Mouse (Mus musculus) kidney, embryonic 14.5 days (tissue): ENCODE measurements around the gene Capns2. TPM values are rescaled to one million over a fixed set of nuclear protein-coding genes. Genes with fewer than 3 reads are reported as not detected.

Source experiments
- ATAC-seq: fragments of 200-750 bp; cut with Nextera tagmentation; 2 replicates; pipeline ENCODE4 v1.8.0; 2017; ENCODE audit warnings: moderate number of reproducible peaks, mild to moderate bottlenecking, moderate TSS enrichment, moderate library complexity; ENCODE audit not compliant: low FRiP score, low TSS enrichment
- H3K27ac ChIP-seq: fragments of 300-500 bp; sonication (generic); 2 replicates; pipeline ENCODE4 v1.5.1; 2014; ENCODE audit warnings: low read depth, mild to moderate bottlenecking, low read length, moderate library complexity, mixed read lengths
- H3K27me3 ChIP-seq: fragments of 300-500 bp; sonication (generic); 2 replicates; pipeline ENCODE4 v1.6.1; 2014; ENCODE audit warnings: mild to moderate bottlenecking, low read length; ENCODE audit not compliant: control insufficient read depth, insufficient read depth
- H3K36me3 ChIP-seq: fragments of 300-500 bp; sonication (generic); 2 replicates; pipeline ENCODE4 v1.6.1; 2014; ENCODE audit warnings: low read length, mixed read lengths; ENCODE audit not compliant: control insufficient read depth, insufficient read depth
- H3K4me1 ChIP-seq: fragments of 300-500 bp; sonication (generic); 2 replicates; pipeline ENCODE4 v1.6.1; 2014; ENCODE audit warnings: low read length, mixed read lengths; ENCODE audit not compliant: control insufficient read depth, insufficient read depth
- H3K4me2 ChIP-seq: fragments of 300-500 bp; sonication (generic); replicated peaks from 2 replicates; pipeline ENCODE4 v1.6.1; 2014; ENCODE audit warnings: low read depth, mild to moderate bottlenecking, low read length
- H3K4me3 ChIP-seq: fragments of 300-500 bp; sonication (generic); 2 replicates; pipeline ENCODE4 v1.5.1; 2014; ENCODE audit warnings: mild to moderate bottlenecking, low read length
- H3K9ac ChIP-seq: fragments of 300-500 bp; sonication (generic); 2 replicates; pipeline ENCODE4 v1.6.1; 2014; ENCODE audit warnings: low read depth, mild to moderate bottlenecking, low read length, moderate library complexity
- H3K9me3 ChIP-seq: fragments of 300-500 bp; sonication (generic); 2 replicates; pipeline ENCODE4 v1.6.1; 2016; ENCODE audit warnings: low read length; ENCODE audit not compliant: control insufficient read depth
- WGBS: fragments of 180-500 bp; shearing (Covaris S2); extraction: QIAGEN DNeasy Blood & Tissue Kit; methylation state at CpG from one replicate; pipeline ENCODE4 v1.1.7; 2014; 5-methylcytosine and 5-hydroxymethylcytosine counted together
- polyA plus RNA-seq: library from polyadenylated mRNA; unstranded; fragments of >200 nt; fragmentation: Nextera tagmentation; extraction: Ambion mirVana; gene quantifications from 2 replicates; pipeline ENCODE4 v1.2.1, GENCODE M21; 2014

Gene Capns2
- polyA plus RNA-seq, 1 experiment from 2014 or later = 0.72 TPM

DNA sequence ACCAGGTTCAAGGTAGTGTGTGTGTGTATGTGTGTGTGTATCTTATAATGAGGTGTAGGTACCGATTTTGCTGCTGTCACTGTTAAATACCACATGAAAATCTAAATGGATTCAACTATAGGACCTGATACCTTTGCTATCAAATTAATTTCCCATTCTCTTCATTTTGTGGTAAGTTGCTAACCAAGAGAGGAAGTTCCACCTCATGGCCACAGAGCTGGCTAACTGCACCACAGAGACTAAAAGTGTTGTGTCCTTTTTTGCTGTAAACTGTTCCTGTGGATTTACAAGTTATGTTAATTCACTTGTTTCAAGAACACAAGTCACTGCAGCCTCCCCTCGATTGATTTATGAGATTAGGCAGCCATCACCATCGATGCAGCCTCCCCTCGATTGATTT is 3.4 kb upstream of the Capns2 start:
- Histone ChIP-seq H3K27me3 (no peaks in the 10 kb centered on the region), H3K9me3 (no peaks in the 10 kb centered on the region), H3K36me3 (no peaks in the 10 kb centered on the region), H3K4me2 (no peak overlapping the region), H3K9ac (no peak overlapping the region), H3K27ac (no peak overlapping the region), H3K4me3 (no peak overlapping the region), H3K4me1 (no peaks in the 10 kb centered on the region)
- WGBS = 65% methylated on average over 4 of the region's 4 CpGs
- no peak for ATAC-seq

DNA sequence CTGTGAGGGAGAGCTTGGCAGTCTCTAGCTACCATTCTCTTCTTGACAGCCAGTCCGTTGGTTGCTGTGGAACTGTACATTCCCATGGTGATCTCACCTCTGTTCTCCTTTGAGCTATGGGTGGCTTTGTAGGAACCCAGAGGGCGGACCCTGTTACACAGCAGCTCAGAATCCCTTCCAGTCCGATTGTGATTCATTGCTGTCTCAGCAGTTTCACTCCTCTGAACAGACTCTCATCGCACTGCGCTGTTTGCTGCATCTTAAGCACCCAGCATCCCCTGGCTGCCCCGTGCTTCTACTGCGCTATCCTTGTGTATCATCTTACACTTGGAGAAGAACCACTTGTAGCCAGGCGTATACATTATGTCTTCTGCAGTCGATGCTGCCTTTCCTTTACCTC is 1.6 kb upstream of the Capns2 start:
- Histone ChIP-seq H3K27ac (no peak overlapping the region), H3K9me3 (no peaks in the 10 kb centered on the region), H3K4me1 (no peaks in the 10 kb centered on the region), H3K27me3 (no peaks in the 10 kb centered on the region), H3K36me3 (no peaks in the 10 kb centered on the region), H3K4me3 (no peak overlapping the region), H3K4me2 (no peak overlapping the region), H3K9ac (no peak overlapping the region)
- no peak for ATAC-seq
- WGBS = 67% methylated on average over 9 of the region's 9 CpGs

DNA sequence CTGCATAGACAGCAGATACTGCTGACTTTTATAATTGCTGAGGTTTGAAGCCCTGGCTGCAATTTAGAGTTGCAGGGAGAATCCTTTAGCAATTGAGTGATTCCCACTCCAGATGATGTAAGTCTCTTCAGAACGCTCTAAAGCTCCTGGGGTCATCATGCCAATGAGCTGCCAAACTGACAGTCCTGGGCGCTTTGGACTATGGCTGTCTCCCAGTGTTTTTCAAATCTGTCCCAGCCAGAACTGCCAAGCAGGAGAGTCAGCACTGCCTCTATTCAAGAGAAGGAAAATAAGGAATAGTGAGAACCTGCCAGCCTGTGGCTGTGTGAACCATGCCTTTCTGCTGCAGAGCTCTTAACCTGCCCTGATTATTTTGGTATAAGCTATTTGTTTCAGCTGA is 1.8 kb downstream of the Capns2 start:
- Histone ChIP-seq H3K9ac (no peak overlapping the region), H3K27me3 (no peaks in the 10 kb centered on the region), H3K4me1 (no peaks in the 10 kb centered on the region), H3K4me3 (no peak overlapping the region), H3K36me3 (no peaks in the 10 kb centered on the region), H3K9me3 (no peaks in the 10 kb centered on the region), H3K27ac (no peak overlapping the region), H3K4me2 (no peak overlapping the region)
- ATAC-seq = no peak
- 86% methylated on average over 2 of the region's 2 CpGs for WGBS

DNA sequence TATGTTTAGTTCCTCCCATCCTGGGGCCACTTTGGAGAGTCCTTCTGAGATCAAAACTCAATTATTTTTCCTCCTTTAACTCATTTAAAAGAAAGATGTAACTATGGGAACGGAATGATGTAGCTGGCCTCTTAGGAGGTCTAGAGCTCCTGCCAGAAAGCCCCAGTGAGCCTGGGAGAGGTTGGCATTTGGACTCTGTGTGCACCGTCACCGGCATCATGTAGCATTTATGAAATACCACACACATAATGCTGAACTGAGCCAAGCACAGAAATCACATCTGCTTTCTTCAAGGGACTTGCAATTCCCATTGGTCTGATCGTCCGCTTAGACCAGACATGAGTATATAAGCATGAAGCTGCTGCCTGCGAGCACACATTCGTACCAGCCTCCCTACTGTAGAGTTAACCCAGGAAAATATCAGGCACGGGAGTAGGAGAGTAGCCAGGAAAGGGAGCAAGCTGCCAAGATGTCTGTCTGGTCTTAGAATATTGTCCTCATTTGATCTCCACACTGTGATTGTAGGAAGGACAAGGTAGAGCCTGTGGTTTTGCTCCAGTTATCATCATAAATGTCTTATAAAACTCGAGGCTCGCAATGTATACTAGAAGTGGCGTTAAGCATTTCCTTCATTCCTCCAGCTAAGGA is 2.4 kb downstream of the Capns2 start:
- no peak overlapping the region for H3K4me2 ChIP-seq
- ATAC-seq = no peak
- H3K9me3 ChIP-seq = no peaks in the 10 kb centered on the region
- H3K27me3 ChIP-seq = no peaks in the 10 kb centered on the region
- no peaks in the 10 kb centered on the region for H3K36me3 ChIP-seq
- H3K4me3 ChIP-seq = no peak overlapping the region
- H3K4me1 ChIP-seq = no peaks in the 10 kb centered on the region
- 93% methylated on average over 11 of the region's 11 CpGs for WGBS
- H3K9ac ChIP-seq = no peak overlapping the region
- H3K27ac ChIP-seq = no peak overlapping the region

DNA sequence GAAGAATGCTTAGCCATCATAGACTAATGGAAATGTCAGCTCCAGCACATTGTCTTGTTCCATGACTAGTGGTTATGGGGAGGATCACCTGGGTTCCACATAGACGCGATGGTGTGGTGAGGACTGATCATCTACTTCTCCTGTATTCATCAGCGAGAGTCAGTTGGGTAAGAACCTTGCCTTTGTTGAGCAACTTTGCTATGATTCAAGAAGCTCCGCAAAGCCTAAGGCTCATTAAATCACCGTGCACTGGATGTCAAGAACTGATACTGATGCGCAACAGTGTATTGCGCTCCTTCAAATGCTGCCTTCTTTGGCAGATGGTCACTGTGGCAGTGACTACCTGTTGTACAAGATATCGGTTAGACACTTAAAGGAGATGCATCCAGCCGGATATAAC is 5.3 kb downstream of the Capns2 start:
- no peaks in the 10 kb centered on the region for H3K9me3 ChIP-seq
- H3K9ac ChIP-seq = no peak overlapping the region
- H3K27me3 ChIP-seq = no peaks in the 10 kb centered on the region
- no peak for ATAC-seq
- H3K27ac ChIP-seq = no peak overlapping the region
- H3K4me1 ChIP-seq = no peaks in the 10 kb centered on the region
- H3K4me2 ChIP-seq = no peak overlapping the region
- H3K4me3 ChIP-seq = no peak overlapping the region
- H3K36me3 ChIP-seq = no peaks in the 10 kb centered on the region
- 94% methylated on average over 9 of the region's 9 CpGs for WGBS

DNA sequence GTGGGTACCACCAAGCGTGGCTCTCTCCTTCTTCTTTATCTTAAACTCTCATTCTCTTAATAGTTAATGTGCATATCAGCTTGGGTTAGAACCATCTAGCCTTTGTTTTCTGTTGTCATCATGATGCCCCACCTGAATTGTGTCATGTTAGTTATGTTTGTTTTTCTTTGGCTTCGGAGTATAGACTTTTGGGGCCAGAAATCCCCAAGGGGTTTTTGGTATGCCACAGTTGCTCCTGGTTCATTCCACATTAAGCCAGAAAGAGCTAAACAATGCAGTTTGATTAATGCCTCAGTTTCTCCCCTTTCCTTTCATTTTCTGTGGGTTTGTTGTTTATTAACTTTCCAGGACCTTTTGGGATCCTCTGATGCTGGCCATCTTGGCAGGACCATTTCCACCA is 7.2 kb downstream of the Capns2 start:
- no peak overlapping the region for H3K4me3 ChIP-seq
- no peaks in the 10 kb centered on the region for H3K4me1 ChIP-seq
- no peaks in the 10 kb centered on the region for H3K36me3 ChIP-seq
- no peak for ATAC-seq
- H3K27ac ChIP-seq = no peak overlapping the region
- no peak overlapping the region for H3K9ac ChIP-seq
- H3K4me2 ChIP-seq = no peak overlapping the region
- WGBS = 73% methylated on average over 2 of the region's 2 CpGs
- no peaks in the 10 kb centered on the region for H3K9me3 ChIP-seq
- no peaks in the 10 kb centered on the region for H3K27me3 ChIP-seq

DNA sequence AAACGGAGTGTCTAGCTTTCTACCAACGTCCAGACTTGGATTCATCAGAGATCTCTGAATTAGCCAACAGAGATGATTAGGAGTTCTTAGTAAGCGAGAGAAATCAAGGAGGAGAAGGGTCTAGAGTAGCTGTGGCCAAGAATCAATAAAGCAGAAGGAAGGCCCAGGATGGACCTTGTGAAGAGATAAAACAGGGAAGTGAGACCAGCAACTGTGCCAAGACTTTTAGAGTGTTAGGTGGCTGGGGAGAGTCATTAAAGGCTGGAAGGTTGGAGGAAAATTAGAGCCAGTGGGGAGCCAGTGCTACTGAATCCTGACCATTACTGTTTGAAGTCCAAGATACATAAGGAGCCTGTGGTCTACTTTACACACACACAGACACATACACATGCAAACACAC is 10.3 kb downstream of the Capns2 start:
- Histone ChIP-seq H3K4me2 (no peak overlapping the region), H3K4me3 (no peak overlapping the region), H3K27me3 (no peaks in the 10 kb centered on the region), H3K36me3 (no peaks in the 10 kb centered on the region), H3K4me1 (no peaks in the 10 kb centered on the region), H3K9me3 (no peaks in the 10 kb centered on the region), H3K9ac (no peak overlapping the region), H3K27ac (no peak overlapping the region)
- 89% methylated on average over 3 of the region's 3 CpGs for WGBS
- no peak for ATAC-seq

DNA sequence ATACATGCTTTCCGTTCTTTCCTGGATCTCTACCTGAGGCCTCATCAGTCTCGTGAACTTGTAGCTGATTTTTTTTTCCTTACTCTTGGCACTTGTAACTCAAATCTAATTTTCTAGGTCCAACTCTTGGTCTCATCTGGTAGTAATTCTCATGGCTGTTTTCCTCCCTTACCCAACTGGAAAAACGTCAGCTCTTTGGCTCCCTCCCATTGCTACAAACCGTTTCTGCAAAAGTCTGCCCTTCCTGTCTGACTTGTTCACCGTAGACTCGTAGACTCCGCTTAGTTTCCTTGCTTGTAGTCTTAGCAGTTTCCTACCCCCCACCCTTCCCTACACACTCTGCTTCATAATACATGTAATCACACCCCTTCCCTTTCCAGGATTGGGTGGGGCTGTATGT is 12.2 kb downstream of the Capns2 start:
- WGBS = 81% methylated on average over 7 of the region's 7 CpGs
- Histone ChIP-seq H3K27me3 (no peaks in the 10 kb centered on the region), H3K27ac (no peak overlapping the region), H3K9ac (no peak overlapping the region), H3K36me3 (no peaks in the 10 kb centered on the region), H3K9me3 (no peaks in the 10 kb centered on the region), H3K4me1 (no peaks in the 10 kb centered on the region), H3K4me2 (no peak overlapping the region), H3K4me3 (no peak overlapping the region)
- no peak for ATAC-seq

DNA sequence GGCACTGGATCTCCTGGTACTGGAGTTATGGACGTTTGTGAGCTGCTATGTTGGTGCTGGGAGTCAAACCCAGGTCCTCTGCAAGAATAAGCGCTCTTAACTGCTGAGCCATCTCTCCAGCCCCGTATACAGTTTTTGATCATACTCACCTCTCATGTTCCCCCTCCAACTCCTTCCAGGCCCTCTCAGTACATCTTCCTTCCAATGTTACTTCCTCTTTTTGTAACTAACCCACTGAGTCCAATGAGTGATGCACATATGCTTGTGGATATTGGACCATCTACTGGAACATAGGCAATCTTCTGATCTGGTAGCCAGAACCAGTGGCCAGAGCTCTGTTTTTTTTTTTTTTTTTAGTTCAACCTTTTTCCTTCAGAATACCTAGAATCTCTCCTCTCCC is 14.9 kb downstream of the Capns2 start:
- H3K9ac ChIP-seq = no peak overlapping the region
- no peak overlapping the region for H3K4me2 ChIP-seq
- no peak overlapping the region for H3K4me3 ChIP-seq
- ATAC-seq = no peak
- H3K4me1 ChIP-seq = no peaks in the 10 kb centered on the region
- no peaks in the 10 kb centered on the region for H3K36me3 ChIP-seq
- no peaks in the 10 kb centered on the region for H3K27me3 ChIP-seq
- WGBS = 85% methylated on average over 3 of the region's 3 CpGs
- H3K27ac ChIP-seq = no peak overlapping the region
- H3K9me3 ChIP-seq = no peaks in the 10 kb centered on the region
